Mouse (Mus musculus): ENCODE results near the gene Cenps. TPM values are rescaled to one million over a fixed set of nuclear protein-coding genes. Genes with fewer than 3 reads are reported as not detected.
A peak's percentile ranks its signal among the peaks of the same experiment; 100 is the strongest.

Gene Cenps
- polyA plus RNA-seq, 1 experiment, result 8.9 TPM

- no peak overlapping the region for H3K27ac ChIP-seq (ENCODE audit: insufficient read depth, low read length)
- H3K4me1 ChIP-seq (ENCODE audit: control insufficient read depth, insufficient read depth, low read length), result no peaks in the 10 kb centered on the region
- no peak for TF ChIP-seq CTCF (IDR thresholded peaks at IDR 0.05; ENCODE audit: borderline replicate concordance, insufficient read depth, low read length)
- TF ChIP-seq POLR2A (IDR thresholded peaks at IDR 0.05; ENCODE audit: low read depth, low read length), result no peak
- H3K4me3 ChIP-seq (ENCODE audit: insufficient read depth, low read length), result no peak overlapping the region
These were observed 7.7 kb upstream of the Cenps start for GRCm38 (mm10) chr4:149145151-149145550.

- TF ChIP-seq CTCF (IDR thresholded peaks at IDR 0.05; ENCODE audit: borderline replicate concordance, insufficient read depth, low read length) (peak; percentile 70; the same call in 1 of the 2 replicates), POLR2A (IDR thresholded peaks at IDR 0.05; ENCODE audit: low read depth, low read length) (no peak)
- Histone ChIP-seq H3K4me1 (ENCODE audit: control insufficient read depth, insufficient read depth, low read length) (no peaks in the 10 kb centered on the region), H3K27ac (ENCODE audit: insufficient read depth, low read length) (no peak overlapping the region), H3K4me3 (ENCODE audit: insufficient read depth, low read length) (no peak overlapping the region)
These were observed 7.0 kb upstream of the Cenps start for GRCm38 (mm10) chr4:149144459-149144858.

- H3K4me3 ChIP-seq (ENCODE audit: insufficient read depth, low read length), result no peak overlapping the region
- H3K4me1 ChIP-seq (ENCODE audit: control insufficient read depth, insufficient read depth, low read length), result no peaks in the 10 kb centered on the region; the same call in 1 of the 2 replicates
- TF ChIP-seq CTCF (IDR thresholded peaks at IDR 0.05; ENCODE audit: borderline replicate concordance, insufficient read depth, low read length) (no peak), POLR2A (IDR thresholded peaks at IDR 0.05; ENCODE audit: low read depth, low read length) (no peak)
- no peak overlapping the region for H3K27ac ChIP-seq (ENCODE audit: insufficient read depth, low read length)
These were observed 6.2 kb upstream of the Cenps start for GRCm38 (mm10) chr4:149143594-149143993.

GRCm38 (mm10) chr4:149138515-149138914 lies 1.1 kb upstream of the Cenps start:
- no peak overlapping the region for H3K27ac ChIP-seq (ENCODE audit: insufficient read depth, low read length)
- peaks cover 3% of the 10 kb centered on the region for H3K4me1 ChIP-seq (ENCODE audit: control insufficient read depth, insufficient read depth, low read length)
- no peak for TF ChIP-seq POLR2A (IDR thresholded peaks at IDR 0.05; ENCODE audit: low read depth, low read length)
- TF ChIP-seq CTCF (IDR thresholded peaks at IDR 0.05; ENCODE audit: borderline replicate concordance, insufficient read depth, low read length), result no peak
- H3K4me3 ChIP-seq (ENCODE audit: insufficient read depth, low read length), result no peak overlapping the region

- Histone ChIP-seq H3K27ac (ENCODE audit: insufficient read depth, low read length) (no peak overlapping the region), H3K4me3 (ENCODE audit: insufficient read depth, low read length) (peak overlapping the region; percentile 52), H3K4me1 (ENCODE audit: control insufficient read depth, insufficient read depth, low read length) (peaks cover 3% of the 10 kb centered on the region)
- TF ChIP-seq CTCF (IDR thresholded peaks at IDR 0.05; ENCODE audit: borderline replicate concordance, insufficient read depth, low read length), result no peak
- TF ChIP-seq POLR2A (IDR thresholded peaks at IDR 0.05; ENCODE audit: low read depth, low read length), result no peak
These were observed 1.1 kb downstream of the Cenps start for GRCm38 (mm10) chr4:149136116-149136850.

GRCm38 (mm10) chr4:149133395-149133794 lies 4.0 kb downstream of the Cenps start:
- TF ChIP-seq CTCF (IDR thresholded peaks at IDR 0.05; ENCODE audit: borderline replicate concordance, insufficient read depth, low read length) (no peak), POLR2A (IDR thresholded peaks at IDR 0.05; ENCODE audit: low read depth, low read length) (no peak)

GRCm38 (mm10) chr4:149131789-149132565 lies 5.5 kb downstream of the Cenps start:
- TF ChIP-seq CTCF (IDR thresholded peaks at IDR 0.05; ENCODE audit: borderline replicate concordance, insufficient read depth, low read length) (no peak), POLR2A (IDR thresholded peaks at IDR 0.05; ENCODE audit: low read depth, low read length) (no peak)
- H3K4me1 ChIP-seq (ENCODE audit: control insufficient read depth, insufficient read depth, low read length), result peaks cover 3% of the 10 kb centered on the region
- H3K4me3 ChIP-seq (ENCODE audit: insufficient read depth, low read length), result no peak overlapping the region
- H3K27ac ChIP-seq (ENCODE audit: insufficient read depth, low read length), result no peak overlapping the region

More at GRCm38 (mm10) chr4:149133395-149133794, 4.0 kb downstream of the Cenps start:
- no peak overlapping the region for H3K27ac ChIP-seq (ENCODE audit: insufficient read depth, low read length)
- no peak overlapping the region for H3K4me3 ChIP-seq (ENCODE audit: insufficient read depth, low read length)
- H3K4me1 ChIP-seq (ENCODE audit: control insufficient read depth, insufficient read depth, low read length), result peaks cover 3% of the 10 kb centered on the region

GRCm38 (mm10) chr4:149131021-149131752 lies 6.2 kb downstream of the Cenps start:
- Histone ChIP-seq H3K4me1 (ENCODE audit: control insufficient read depth, insufficient read depth, low read length) (no peaks in the 10 kb centered on the region), H3K4me3 (ENCODE audit: insufficient read depth, low read length) (no peak overlapping the region), H3K27ac (ENCODE audit: insufficient read depth, low read length) (no peak overlapping the region)
- TF ChIP-seq CTCF (IDR thresholded peaks at IDR 0.05; ENCODE audit: borderline replicate concordance, insufficient read depth, low read length) (no peak), POLR2A (IDR thresholded peaks at IDR 0.05; ENCODE audit: low read depth, low read length) (no peak)

- Histone ChIP-seq H3K4me1 (ENCODE audit: control insufficient read depth, insufficient read depth, low read length) (no peaks in the 10 kb centered on the region), H3K27ac (ENCODE audit: insufficient read depth, low read length) (no peak overlapping the region), H3K4me3 (ENCODE audit: insufficient read depth, low read length) (no peak overlapping the region)
- TF ChIP-seq CTCF (IDR thresholded peaks at IDR 0.05; ENCODE audit: borderline replicate concordance, insufficient read depth, low read length), result no peak
- no peak for TF ChIP-seq POLR2A (IDR thresholded peaks at IDR 0.05; ENCODE audit: low read depth, low read length)
These were observed 9.0 kb downstream of the Cenps start for GRCm38 (mm10) chr4:149128467-149128866.
